Mouse (Mus musculus) 416B (cell line): ENCODE data around the gene Ltf.

Source experiments
- DNase-seq: peaks from one replicate; pipeline ENCODE4 v3.0.0; 2011; ENCODE audit warnings: low read depth

Gene Ltf

GRCm38 (mm10) chr9:111087960-111088359 is 68.9 kb downstream of the Ltf start:
- DNase-seq, result no peak

GRCm38 (mm10) chr9:111088886-111089285 is 69.8 kb downstream of the Ltf start:
- no peak for DNase-seq
